Mouse (Mus musculus) thymus, adult 2 months (tissue): Measurements from ENCODE around the gene Abcc2. TPM values are rescaled to one million over a fixed set of nuclear protein-coding genes. Genes with fewer than 3 reads are reported as not detected.

ENCODE experiments used
- DNase-seq: peaks from one replicate; pipeline ENCODE4 v3.0.0; 2021
- H3K27ac ChIP-seq: fragments of 200-500 bp; 2 replicates; pipeline ENCODE4 v1.5.1; 2012; ENCODE audit warnings: low read length, control low read depth; ENCODE audit not compliant: control insufficient read depth, insufficient read depth
- H3K27me3 ChIP-seq: fragments of 200-500 bp; 2 replicates; pipeline ENCODE4 v1.6.1; 2012; ENCODE audit warnings: mild to moderate bottlenecking, low read length, moderate library complexity, mixed read lengths; ENCODE audit not compliant: control insufficient read depth, insufficient read depth
- H3K36me3 ChIP-seq: fragments of 200-500 bp; 2 replicates; pipeline ENCODE4 v1.6.1; 2012; ENCODE audit warnings: mild to moderate bottlenecking, low read length, moderate library complexity; ENCODE audit not compliant: control insufficient read depth, insufficient read depth
- H3K4me1 ChIP-seq: fragments of 200-500 bp; replicated peaks from 2 replicates; pipeline ENCODE4 v1.6.1; 2012; ENCODE audit warnings: low read length; ENCODE audit not compliant: control insufficient read depth, insufficient read depth
- H3K4me3 ChIP-seq: fragments of 200-500 bp; 2 replicates; pipeline ENCODE4 v1.5.1; 2012; ENCODE audit warnings: mild to moderate bottlenecking, low read length, control low read depth, moderate library complexity; ENCODE audit not compliant: control insufficient read depth, insufficient read depth
- CTCF ChIP-seq: fragments of 200-500 bp; IDR thresholded peaks from 2 replicates; pipeline ENCODE4 v1.5.1; 2012; ENCODE audit warnings: mild to moderate bottlenecking, control low read depth, low read length, moderate library complexity, borderline replicate concordance; ENCODE audit not compliant: control insufficient read depth, poor library complexity, insufficient read depth; ENCODE audit errors: extremely low read depth
- POLR2A ChIP-seq: fragments of 200-500 bp; IDR thresholded peaks from 2 replicates; pipeline ENCODE4 v1.6.1; 2012; ENCODE audit warnings: mild to moderate bottlenecking, low read length, control low read depth, moderate library complexity; ENCODE audit not compliant: control insufficient read depth, poor library complexity, insufficient read depth; ENCODE audit errors: extremely low read depth
- WGBS: fragments of 180-500 bp; shearing (Covaris S2); methylation state at CpG from one replicate; pipeline ENCODE4 v1.1.7; 2018; 5-methylcytosine and 5-hydroxymethylcytosine counted together
- polyA plus RNA-seq: library from polyadenylated mRNA; depleted of rRNA; stranded (reverse); fragments of >200 nt; gene quantifications from 2 replicates; pipeline ENCODE4 v1.2.3, GENCODE M21; 2012

Abcc2 gene
- polyA plus RNA-seq, 1 experiment = 0.46 TPM

- Histone ChIP-seq H3K27me3 (no peaks in the 10 kb centered on the region), H3K27ac (no peak overlapping the region), H3K4me3 (no peak overlapping the region), H3K4me1 (no peaks in the 10 kb centered on the region), H3K36me3 (no peaks in the 10 kb centered on the region)
- 94% methylated on average over 10 of the region's 10 CpGs for WGBS
- no peak for TF ChIP-seq POLR2A
- no peak for TF ChIP-seq CTCF
- no peak for DNase-seq
Observed at GRCm38 (mm10) chr19:43775433-43775832, 6.6 kb upstream of the Abcc2 start.

- no peaks in the 10 kb centered on the region for H3K36me3 ChIP-seq
- no peak overlapping the region for H3K4me3 ChIP-seq
- H3K27ac ChIP-seq = no peak overlapping the region
- no peak for DNase-seq
- WGBS = 90% methylated on average over 4 of the region's 4 CpGs
- no peaks in the 10 kb centered on the region for H3K27me3 ChIP-seq
- TF ChIP-seq CTCF (no peak), POLR2A (no peak)
- H3K4me1 ChIP-seq = no peaks in the 10 kb centered on the region
Observed at GRCm38 (mm10) chr19:43776561-43776960, 5.4 kb upstream of the Abcc2 start.

- no peak overlapping the region for H3K27ac ChIP-seq
- no peak for DNase-seq
- WGBS = 80% methylated on average over 2 of the region's 2 CpGs
- no peaks in the 10 kb centered on the region for H3K36me3 ChIP-seq
- H3K27me3 ChIP-seq = no peaks in the 10 kb centered on the region
- no peaks in the 10 kb centered on the region for H3K4me1 ChIP-seq
- no peak for TF ChIP-seq POLR2A
- no peak for TF ChIP-seq CTCF
- H3K4me3 ChIP-seq = no peak overlapping the region
Observed at GRCm38 (mm10) chr19:43777308-43777707, 4.7 kb upstream of the Abcc2 start.

GRCm38 (mm10) chr19:43780391-43780790 is 1.6 kb upstream of the Abcc2 start:
- Histone ChIP-seq H3K36me3 (no peaks in the 10 kb centered on the region), H3K27me3 (no peaks in the 10 kb centered on the region), H3K4me1 (no peaks in the 10 kb centered on the region), H3K4me3 (no peak overlapping the region), H3K27ac (no peak overlapping the region)
- DNase-seq = no peak
- 82% methylated on average over 5 of the region's 5 CpGs for WGBS
- TF ChIP-seq POLR2A (no peak), CTCF (no peak)

- no peak overlapping the region for H3K4me3 ChIP-seq
- no peaks in the 10 kb centered on the region for H3K4me1 ChIP-seq
- H3K36me3 ChIP-seq = no peaks in the 10 kb centered on the region
- no peak overlapping the region for H3K27ac ChIP-seq
- H3K27me3 ChIP-seq = no peaks in the 10 kb centered on the region
- no peak for DNase-seq
- no peak for TF ChIP-seq POLR2A
- no peak for TF ChIP-seq CTCF
- WGBS = 19% methylated on average over 8 of the region's 8 CpGs
Observed at GRCm38 (mm10) chr19:43784761-43785160, 2.8 kb downstream of the Abcc2 start.

GRCm38 (mm10) chr19:43786249-43787026 is 4.4 kb downstream of the Abcc2 start:
- Histone ChIP-seq H3K27me3 (no peaks in the 10 kb centered on the region), H3K4me1 (no peaks in the 10 kb centered on the region), H3K36me3 (no peaks in the 10 kb centered on the region), H3K4me3 (no peak overlapping the region), H3K27ac (no peak overlapping the region)
- DNase-seq = no peak
- 76% methylated on average over 13 of the region's 13 CpGs for WGBS
- TF ChIP-seq CTCF (no peak), POLR2A (no peak)

GRCm38 (mm10) chr19:43789817-43790216 is 7.8 kb downstream of the Abcc2 start:
- Histone ChIP-seq H3K36me3 (no peaks in the 10 kb centered on the region), H3K27ac (no peak overlapping the region), H3K4me1 (no peaks in the 10 kb centered on the region), H3K4me3 (no peak overlapping the region), H3K27me3 (no peaks in the 10 kb centered on the region)
- DNase-seq = no peak
- no peak for TF ChIP-seq POLR2A
- no peak for TF ChIP-seq CTCF
- WGBS = 92% methylated on average over 7 of the region's 7 CpGs
